Mouse (Mus musculus): ENCODE data around the gene Cldn6.

GRCm38 (mm10) chr17:23730441-23730840 lies 51.4 kb downstream of the Cldn6 start:
- no peak for TF ChIP-seq CTCF (IDR thresholded peaks at IDR 0.05)
- no peak for TF ChIP-seq EP300 (IDR thresholded peaks at IDR 0.05)

Measured in lung, postnatal 0 days (tissue).